Mouse (Mus musculus) liver, embryonic 13.5 days (tissue): ENCODE measurements around the gene Pcnx. TPM values are rescaled to one million over a fixed set of nuclear protein-coding genes. Genes with fewer than 3 reads are reported as not detected.

Source experiments
- ATAC-seq: fragments of 200-750 bp; cut with Nextera tagmentation; 2 replicates; pipeline ENCODE4 v1.8.0; 2017; ENCODE audit warnings: low read depth, mild to moderate bottlenecking, moderate number of reproducible peaks, moderate library complexity
- DNase-seq: peaks from one replicate; pipeline ENCODE4 v3.0.0; 2022
- H3K27ac ChIP-seq: fragments of 300-500 bp; sonication (generic); 2 replicates; pipeline ENCODE4 v1.5.1; 2015; ENCODE audit warnings: moderate library complexity, mild to moderate bottlenecking, inconsistent platforms
- H3K27me3 ChIP-seq: fragments of 300-500 bp; sonication (generic); 2 replicates; pipeline ENCODE4 v1.6.1; 2015; ENCODE audit warnings: mild to moderate bottlenecking, inconsistent platforms
- H3K36me3 ChIP-seq: fragments of 300-500 bp; sonication (generic); 2 replicates; pipeline ENCODE4 v1.6.1; 2015; ENCODE audit warnings: mild to moderate bottlenecking, inconsistent platforms
- H3K4me1 ChIP-seq: fragments of 300-500 bp; sonication (generic); replicated peaks from 2 replicates; pipeline ENCODE4 v1.6.1; 2015; ENCODE audit warnings: inconsistent platforms
- H3K4me2 ChIP-seq: fragments of 300-500 bp; sonication (generic); 2 replicates; pipeline ENCODE4 v1.6.1; 2015; ENCODE audit warnings: inconsistent platforms, mild to moderate bottlenecking, moderate library complexity
- H3K4me3 ChIP-seq: fragments of 300-500 bp; sonication (generic); replicated peaks from 2 replicates; pipeline ENCODE4 v1.5.1; 2015; ENCODE audit warnings: mild to moderate bottlenecking, inconsistent platforms
- H3K9ac ChIP-seq: fragments of 300-500 bp; sonication (generic); 2 replicates; pipeline ENCODE4 v1.6.1; 2015; ENCODE audit warnings: mild to moderate bottlenecking, inconsistent platforms
- H3K9me3 ChIP-seq: fragments of 300-500 bp; sonication (generic); replicated peaks from 2 replicates; pipeline ENCODE4 v1.6.1; 2016; ENCODE audit warnings: inconsistent platforms
- WGBS: fragments of 180-500 bp; shearing (Covaris S2); methylation state at CpG from one replicate; pipeline ENCODE4 v1.1.7; 2015; ENCODE audit not compliant: insufficient replicate concordance; 5-methylcytosine and 5-hydroxymethylcytosine counted together
- polyA plus RNA-seq: library from polyadenylated mRNA; unstranded; fragments of >200 nt; fragmentation: Nextera tagmentation; extraction: Ambion mirVana; gene quantifications from 2 replicates; pipeline ENCODE4 v1.2.1, GENCODE M21; 2015

Pcnx gene
- 1.2 and 1.5 TPM in 2 replicates for polyA plus RNA-seq

- Histone ChIP-seq H3K36me3 (no peaks in the 10 kb centered on the region), H3K27me3 (peaks cover 67% of the 10 kb centered on the region), H3K9ac (peak within 1 kb of the TSS; percentile 75), H3K27ac (no peak within 1 kb of the TSS; the same call in 1 of the 2 replicates), H3K4me3 (peak within 1 kb of the TSS; percentile 73), H3K4me2 (peak within 1 kb of the TSS; percentile 93), H3K9me3 (no peaks in the 10 kb centered on the region), H3K4me1 (peaks cover 25% of the 10 kb centered on the region)
- ATAC-seq (peak; percentile 75), DNase-seq (peak; percentile 52)
- WGBS, result 4% methylated on average over 21 of the region's 83 CpGs
Measured at GRCm38 (mm10) chr12:81859351-81860307, at the start of gene Pcnx. Pcnx (plus strand) TSS chr12:81860023.

GRCm38 (mm10) chr12:81810417-81810816 lies 49.4 kb upstream of the Pcnx start:
- Histone ChIP-seq H3K4me1 (peaks cover 20% of the 10 kb centered on the region), H3K4me3 (no peak overlapping the region), H3K9me3 (no peaks in the 10 kb centered on the region), H3K27ac (no peak overlapping the region), H3K27me3 (peaks cover 3% of the 10 kb centered on the region; the same call in 1 of the 2 replicates), H3K36me3 (no peaks in the 10 kb centered on the region), H3K9ac (no peak overlapping the region), H3K4me2 (no peak overlapping the region)
- WGBS, result 48% methylated on average over 8 of the region's 8 CpGs
- no peak for ATAC-seq
- no peak for DNase-seq

- H3K4me2 ChIP-seq, result no peak overlapping the region
- no peak overlapping the region for H3K4me3 ChIP-seq
- H3K27me3 ChIP-seq, result no peaks in the 10 kb centered on the region; the same call in 1 of the 2 replicates
- H3K27ac ChIP-seq, result no peak overlapping the region
- DNase-seq, result no peak
- H3K36me3 ChIP-seq, result no peaks in the 10 kb centered on the region
- no peaks in the 10 kb centered on the region for H3K4me1 ChIP-seq
- 68% methylated on average over 5 of the region's 5 CpGs for WGBS
- no peak overlapping the region for H3K9ac ChIP-seq
- no peak for ATAC-seq
- no peaks in the 10 kb centered on the region for H3K9me3 ChIP-seq
Measured at GRCm38 (mm10) chr12:81814742-81815141, 45.1 kb upstream of the Pcnx start.

- Histone ChIP-seq H3K9ac (no peak overlapping the region), H3K9me3 (no peaks in the 10 kb centered on the region), H3K27ac (no peak overlapping the region), H3K27me3 (no peaks in the 10 kb centered on the region), H3K4me2 (0 out of 2 replicates have a peak overlapping the region, but pooled peaks have one; percentile 5), H3K4me3 (no peak overlapping the region), H3K36me3 (no peaks in the 10 kb centered on the region), H3K4me1 (no peaks in the 10 kb centered on the region)
- ATAC-seq (no peak), DNase-seq (no peak)
- 22% methylated on average over 10 of the region's 10 CpGs for WGBS
Measured at GRCm38 (mm10) chr12:81816330-81817125, 43.3 kb upstream of the Pcnx start.

- DNase-seq (no peak), ATAC-seq (no peak)
- H3K4me2 ChIP-seq, result 0 out of 2 replicates have a peak overlapping the region, but pooled peaks have one; percentile 5
Measured at GRCm38 (mm10) chr12:81817126-81817505, 42.7 kb upstream of the Pcnx start.

GRCm38 (mm10) chr12:81820700-81821099 lies 39.1 kb upstream of the Pcnx start:
- Histone ChIP-seq H3K4me3 (no peak overlapping the region), H3K9ac (no peak overlapping the region), H3K4me2 (no peak overlapping the region), H3K9me3 (no peaks in the 10 kb centered on the region), H3K27ac (no peak overlapping the region), H3K27me3 (no peaks in the 10 kb centered on the region), H3K36me3 (no peaks in the 10 kb centered on the region), H3K4me1 (no peaks in the 10 kb centered on the region)
- WGBS, result 69% methylated on average over 4 of the region's 4 CpGs
- no peak for DNase-seq
- ATAC-seq, result no peak

More at GRCm38 (mm10) chr12:81817126-81817505, 42.7 kb upstream of the Pcnx start:
- Histone ChIP-seq H3K36me3 (no peaks in the 10 kb centered on the region), H3K27ac (no peak overlapping the region), H3K4me3 (no peak overlapping the region), H3K9me3 (no peaks in the 10 kb centered on the region), H3K9ac (no peak overlapping the region), H3K27me3 (no peaks in the 10 kb centered on the region), H3K4me1 (no peaks in the 10 kb centered on the region)
- 35% methylated on average over 6 of the region's 6 CpGs for WGBS

- Histone ChIP-seq H3K36me3 (no peaks in the 10 kb centered on the region), H3K4me1 (no peaks in the 10 kb centered on the region), H3K27me3 (no peaks in the 10 kb centered on the region), H3K9me3 (no peaks in the 10 kb centered on the region), H3K4me3 (no peak overlapping the region), H3K4me2 (no peak overlapping the region), H3K27ac (no peak overlapping the region), H3K9ac (no peak overlapping the region)
- ATAC-seq (no peak), DNase-seq (no peak)
- WGBS, result 49% methylated on average over 4 of the region's 4 CpGs
Measured at GRCm38 (mm10) chr12:81822176-81822575, 37.6 kb upstream of the Pcnx start.

GRCm38 (mm10) chr12:81822778-81823480 lies 36.9 kb upstream of the Pcnx start:
- WGBS, result 54% methylated on average over 4 of the region's 4 CpGs
- H3K27ac ChIP-seq, result no peak overlapping the region
- H3K9me3 ChIP-seq, result no peaks in the 10 kb centered on the region
- H3K4me2 ChIP-seq, result no peak overlapping the region
- DNase-seq (no peak), ATAC-seq (no peak)
- H3K36me3 ChIP-seq, result no peaks in the 10 kb centered on the region
- no peak overlapping the region for H3K4me3 ChIP-seq
- no peak overlapping the region for H3K9ac ChIP-seq
- no peaks in the 10 kb centered on the region for H3K4me1 ChIP-seq
- H3K27me3 ChIP-seq, result no peaks in the 10 kb centered on the region

GRCm38 (mm10) chr12:81828355-81828754 lies 31.5 kb upstream of the Pcnx start:
- Histone ChIP-seq H3K4me1 (no peaks in the 10 kb centered on the region), H3K9ac (no peak overlapping the region), H3K27me3 (no peaks in the 10 kb centered on the region), H3K36me3 (no peaks in the 10 kb centered on the region), H3K9me3 (no peaks in the 10 kb centered on the region), H3K27ac (no peak overlapping the region), H3K4me3 (no peak overlapping the region), H3K4me2 (no peak overlapping the region)
- no peak for ATAC-seq
- DNase-seq, result no peak
- WGBS, result 63% methylated on average over 2 of the region's 2 CpGs

GRCm38 (mm10) chr12:81832039-81832738 lies 27.6 kb upstream of the Pcnx start:
- H3K4me1 ChIP-seq, result no peaks in the 10 kb centered on the region
- ATAC-seq (no peak), DNase-seq (no peak)
- no peak overlapping the region for H3K9ac ChIP-seq
- no peaks in the 10 kb centered on the region for H3K9me3 ChIP-seq
- no peak overlapping the region for H3K4me3 ChIP-seq
- no peak overlapping the region for H3K4me2 ChIP-seq
- WGBS, result 55% methylated on average over 5 of the region's 5 CpGs
- H3K27me3 ChIP-seq, result no peaks in the 10 kb centered on the region
- no peaks in the 10 kb centered on the region for H3K36me3 ChIP-seq
- no peak overlapping the region for H3K27ac ChIP-seq
